Mouse (Mus musculus): ENCODE data around the gene Col8a2. TPM values are rescaled to one million over a fixed set of nuclear protein-coding genes. Genes with fewer than 3 reads are reported as not detected.
A peak's percentile ranks its signal among the peaks of the same experiment; 100 is the strongest.

Col8a2 gene
- total RNA-seq, 2 experiments from 2014 or later, result 1.2 to 1.5 TPM

DNA sequence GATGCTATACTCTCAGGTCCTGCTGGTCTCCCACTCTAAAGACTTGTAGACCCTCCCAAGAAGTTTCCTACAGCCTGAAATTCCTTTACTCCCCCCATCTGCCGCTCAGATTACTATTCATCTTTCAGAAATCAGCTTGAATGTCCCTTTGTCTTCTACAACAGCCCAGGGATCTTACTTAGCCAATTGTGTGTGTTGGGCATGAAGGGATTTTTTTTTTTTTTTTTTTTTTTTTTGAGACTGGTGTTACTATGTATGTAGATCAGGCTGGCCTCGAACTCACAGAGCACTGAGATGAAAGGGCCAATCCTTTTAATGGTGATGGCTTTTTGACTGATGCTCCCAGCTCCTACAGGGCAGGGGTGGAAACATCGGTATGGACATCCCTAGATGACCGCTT, 9.3 kb downstream of the Col8a2 start:
- Histone ChIP-seq H3K4me3 (no peak overlapping the region), H3K27ac (no peak overlapping the region)
- TF ChIP-seq CTCF (conservative IDR thresholded peaks at IDR 0.05), result no peak
- DNase-seq (ENCODE audit: low spot score in 2 of 2), result no peak

DNA sequence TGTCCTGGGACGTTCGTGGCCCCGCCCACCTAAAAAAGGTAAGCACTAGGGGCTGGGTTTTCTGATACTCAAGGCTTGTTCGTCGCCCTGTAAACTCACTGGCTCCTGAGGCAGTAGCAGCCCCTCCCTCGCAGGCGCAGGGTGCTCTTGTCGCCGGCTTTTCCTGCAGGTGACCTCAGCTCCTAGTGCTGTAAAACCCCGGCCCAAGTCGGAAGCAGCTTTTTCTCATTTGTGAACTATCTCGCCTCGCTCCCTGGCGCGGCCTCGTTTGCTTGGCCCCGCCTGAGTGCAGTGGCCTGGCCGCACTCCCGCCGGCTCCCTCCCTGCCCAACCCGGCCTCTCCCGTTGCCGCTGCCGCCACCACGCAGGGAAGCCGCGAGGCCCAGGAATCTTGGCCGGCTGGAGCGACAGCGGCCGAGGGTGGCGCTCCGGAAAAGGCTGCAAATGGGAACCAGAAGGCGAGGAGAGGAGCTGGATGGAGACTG, 10.1 kb downstream of the Col8a2 start:
- Histone ChIP-seq H3K4me3 (peak overlapping the region; percentile 48), H3K27ac (peak overlapping the region; percentile 53; the same call in 1 of the 2 replicates)
- peak; percentile 20; the same call in 1 of the 2 replicates for TF ChIP-seq CTCF (conservative IDR thresholded peaks at IDR 0.05)
- DNase-seq (ENCODE audit: low spot score in 2 of 2), result peak in 1 of 2 experiments; percentile 36

DNA sequence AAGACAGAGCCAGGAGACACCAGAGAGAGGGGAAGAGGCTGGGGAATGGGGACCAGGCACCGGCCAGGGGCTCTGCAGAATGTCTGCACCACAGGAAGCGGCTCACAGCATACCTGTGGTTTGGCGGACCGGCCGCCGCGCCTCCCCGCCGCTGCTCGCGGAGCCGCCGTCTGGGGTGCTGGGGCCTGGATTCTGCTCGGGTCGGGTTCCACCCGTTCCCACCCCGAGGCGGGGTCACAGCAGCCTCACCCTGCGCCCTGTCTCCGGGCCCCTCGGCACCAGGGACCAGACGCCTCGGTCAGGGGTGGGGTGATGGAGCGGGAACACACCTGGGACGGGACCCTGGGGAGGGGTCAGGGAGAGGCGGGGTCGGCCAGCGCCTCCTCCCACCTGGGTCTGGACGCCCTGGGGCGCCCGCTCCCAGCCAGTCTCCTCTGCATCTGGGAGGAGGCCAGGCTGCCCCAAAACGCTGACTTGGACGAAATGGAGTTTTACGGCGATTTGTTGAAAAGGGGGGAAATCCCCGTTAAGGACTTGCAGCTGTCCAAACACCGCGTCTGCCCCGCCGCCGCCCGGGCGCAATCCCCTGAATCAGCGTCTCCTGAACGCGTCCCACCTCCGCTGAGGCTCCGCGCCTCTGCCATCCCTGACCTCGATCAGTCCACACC, 14.5 kb downstream of the Col8a2 start:
- TF ChIP-seq CTCF (conservative IDR thresholded peaks at IDR 0.05), result no peak
- Histone ChIP-seq H3K4me3 (peak overlapping the region; percentile 23), H3K27ac (no peak overlapping the region)
- no peak for DNase-seq (ENCODE audit: low spot score in 2 of 2)

DNA sequence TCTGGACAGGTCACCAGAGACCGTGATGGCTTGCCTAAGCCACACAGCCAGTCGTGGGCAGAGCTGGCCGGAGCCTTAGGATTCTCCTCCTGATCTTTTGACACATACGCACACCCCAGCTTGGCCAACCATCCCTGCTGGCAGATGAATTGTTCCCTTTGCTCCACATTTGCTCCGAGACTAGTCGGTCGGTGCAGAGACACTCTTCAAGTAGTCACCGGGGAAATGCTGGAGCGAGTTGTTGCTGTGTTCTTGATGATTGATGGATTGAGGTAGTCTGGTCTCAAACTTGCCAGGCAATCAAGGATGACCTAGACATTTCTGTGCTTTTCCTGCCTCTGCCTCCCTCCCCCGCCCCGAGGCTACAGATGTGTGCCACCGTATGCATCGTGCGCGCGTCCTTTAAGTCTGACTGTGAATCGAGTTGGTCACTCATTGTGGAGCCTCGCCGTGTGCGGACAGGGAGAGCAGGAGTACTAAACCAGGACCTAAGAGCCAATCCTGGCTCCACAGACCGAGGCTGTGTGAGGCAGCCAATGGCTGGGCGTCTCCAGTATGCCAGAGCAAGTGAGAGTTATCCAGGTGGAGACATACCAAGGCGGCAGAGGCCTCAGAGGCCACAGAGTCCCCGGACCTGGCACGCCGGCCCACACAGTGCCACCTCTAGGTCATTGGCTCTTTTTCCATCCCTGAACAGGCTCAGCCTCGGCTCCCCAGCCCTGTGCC, 15.2 kb downstream of the Col8a2 start:
- no peak for DNase-seq (ENCODE audit: low spot score in 2 of 2)
- Histone ChIP-seq H3K27ac (no peak overlapping the region), H3K4me3 (peak overlapping the region; percentile 23)
- TF ChIP-seq CTCF (conservative IDR thresholded peaks at IDR 0.05), result no peak

DNA sequence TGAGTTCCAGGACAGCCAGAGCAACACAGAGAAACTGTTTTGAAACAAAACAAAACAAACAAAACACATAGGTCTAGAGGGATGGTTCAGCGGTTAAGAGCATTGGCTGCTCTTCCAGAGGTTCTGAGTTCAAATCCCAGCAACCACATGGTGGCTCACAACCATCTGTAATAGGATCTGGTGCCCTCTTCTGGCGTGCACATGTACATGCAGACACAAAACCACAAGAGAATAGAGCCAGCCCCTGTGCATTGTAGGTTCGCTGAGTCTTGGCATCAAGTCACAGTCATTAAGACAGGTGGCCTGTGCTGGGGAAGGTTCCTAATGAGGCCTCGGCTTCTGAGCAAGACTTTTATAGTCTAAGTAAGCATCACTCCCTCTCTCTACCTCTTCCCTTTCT, 17.3 kb downstream of the Col8a2 start:
- DNase-seq (ENCODE audit: low spot score in 2 of 2), result no peak
- peak; percentile 67 for TF ChIP-seq CTCF (conservative IDR thresholded peaks at IDR 0.05)
- no peak overlapping the region for H3K4me3 ChIP-seq
- no peak overlapping the region for H3K27ac ChIP-seq

DNA sequence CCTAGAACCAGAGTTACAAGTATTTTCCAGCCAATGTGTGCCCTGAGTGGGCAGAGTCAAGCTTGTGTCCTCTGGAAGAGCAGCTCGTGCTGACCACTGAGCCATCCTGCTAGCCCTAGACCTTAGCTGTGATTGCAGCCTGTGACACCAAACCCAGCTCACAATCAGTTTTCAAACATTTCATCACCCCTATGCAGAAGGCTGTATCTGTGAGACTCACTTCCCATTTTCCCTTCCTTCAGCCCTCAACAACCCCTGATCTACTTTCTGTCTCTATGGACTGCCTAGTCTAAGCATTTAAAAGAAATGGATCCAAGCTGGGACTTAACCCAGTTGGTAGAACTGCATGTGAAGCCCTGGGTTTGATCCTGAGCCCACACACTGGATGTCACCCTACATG, 18.8 kb downstream of the Col8a2 start:
- Histone ChIP-seq H3K4me3 (no peak overlapping the region), H3K27ac (no peak overlapping the region)
- TF ChIP-seq CTCF (conservative IDR thresholded peaks at IDR 0.05), result no peak
- DNase-seq (ENCODE audit: low spot score in 2 of 2), result no peak

DNA sequence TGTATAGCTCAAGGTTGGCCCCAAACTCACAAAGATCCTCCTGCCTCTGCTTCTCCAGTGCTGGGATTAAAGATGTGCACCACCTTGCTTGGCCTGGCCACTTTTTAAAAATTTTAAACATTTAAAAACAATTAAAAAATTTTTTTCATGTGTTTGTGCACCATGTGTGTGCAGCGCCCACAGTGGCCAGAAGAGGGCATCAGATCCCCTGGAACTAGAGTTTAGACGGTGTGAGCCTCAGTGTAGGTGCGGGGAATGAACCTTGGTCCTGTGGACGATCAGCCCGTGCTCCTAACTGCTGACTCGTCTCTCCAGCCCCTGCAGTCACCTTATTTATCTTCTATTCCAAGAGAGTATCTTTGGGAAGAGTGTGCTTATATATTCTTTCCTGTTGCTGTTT, 19.5 kb downstream of the Col8a2 start:
- no peak overlapping the region for H3K4me3 ChIP-seq
- H3K27ac ChIP-seq, result no peak overlapping the region
- no peak for DNase-seq (ENCODE audit: low spot score in 2 of 2)
- TF ChIP-seq CTCF (conservative IDR thresholded peaks at IDR 0.05), result peak; percentile 41

DNA sequence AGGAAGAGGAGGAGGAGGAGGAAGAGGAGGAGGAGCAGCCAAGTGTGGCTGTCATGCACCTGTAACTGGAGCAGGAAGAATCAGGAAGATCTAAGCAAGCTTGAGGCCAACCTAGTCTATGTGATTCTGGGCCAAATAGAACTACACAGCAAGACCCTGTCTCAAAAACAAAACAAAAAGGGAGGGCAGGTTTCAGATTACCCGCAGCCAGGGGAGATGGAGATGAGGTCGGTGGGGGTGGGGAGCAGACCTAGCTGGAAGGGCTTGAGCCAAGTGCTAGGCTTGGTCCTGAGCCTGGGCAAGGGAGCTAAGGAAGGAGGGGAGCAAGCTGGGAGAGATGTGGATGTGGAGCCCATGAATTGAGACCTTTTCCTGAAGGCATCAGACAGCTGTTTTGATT, 20.2 kb downstream of the Col8a2 start:
- Histone ChIP-seq H3K27ac (no peak overlapping the region), H3K4me3 (no peak overlapping the region)
- TF ChIP-seq CTCF (conservative IDR thresholded peaks at IDR 0.05), result no peak
- DNase-seq (ENCODE audit: low spot score in 2 of 2), result no peak

DNA sequence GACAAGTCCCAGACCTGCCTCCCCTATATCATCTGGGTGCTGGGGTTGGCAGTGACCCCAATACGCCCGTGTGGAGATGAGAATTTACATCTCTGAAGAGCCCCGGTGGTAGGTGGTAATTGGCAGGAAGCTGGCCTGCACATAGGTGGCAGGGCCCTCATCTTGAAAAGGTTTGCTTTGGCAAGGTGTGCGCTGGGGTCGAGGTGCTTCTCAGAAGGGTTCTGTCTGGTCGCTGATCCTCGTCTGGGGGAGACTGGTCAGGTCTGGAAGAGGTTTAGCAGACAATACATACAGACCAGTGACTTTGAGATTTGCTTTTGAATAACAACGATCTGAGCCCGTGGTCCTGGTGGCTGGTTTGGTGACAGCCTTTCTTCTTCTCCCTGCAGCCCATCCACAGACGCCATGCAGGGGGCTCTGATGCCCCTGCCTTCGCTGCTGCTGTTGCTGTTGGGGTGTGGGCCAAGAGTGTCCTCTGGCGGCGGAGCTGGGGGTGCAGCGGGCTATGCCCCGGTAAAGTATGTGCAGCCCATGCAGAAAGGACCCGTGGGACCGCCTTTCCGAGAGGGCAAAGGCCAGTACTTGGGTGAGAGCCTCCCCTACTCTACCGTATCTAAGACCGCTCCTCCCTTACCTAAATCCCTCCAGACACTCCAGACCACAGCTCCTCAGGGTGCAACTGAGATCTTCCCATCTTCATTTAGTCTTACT, 22.8 kb downstream of the Col8a2 start:
- Histone ChIP-seq H3K4me3 (peak overlapping the region; percentile 43), H3K27ac (no peak overlapping the region)
- no peak for TF ChIP-seq CTCF (conservative IDR thresholded peaks at IDR 0.05)
- DNase-seq (ENCODE audit: low spot score in 2 of 2), result no peak

DNA sequence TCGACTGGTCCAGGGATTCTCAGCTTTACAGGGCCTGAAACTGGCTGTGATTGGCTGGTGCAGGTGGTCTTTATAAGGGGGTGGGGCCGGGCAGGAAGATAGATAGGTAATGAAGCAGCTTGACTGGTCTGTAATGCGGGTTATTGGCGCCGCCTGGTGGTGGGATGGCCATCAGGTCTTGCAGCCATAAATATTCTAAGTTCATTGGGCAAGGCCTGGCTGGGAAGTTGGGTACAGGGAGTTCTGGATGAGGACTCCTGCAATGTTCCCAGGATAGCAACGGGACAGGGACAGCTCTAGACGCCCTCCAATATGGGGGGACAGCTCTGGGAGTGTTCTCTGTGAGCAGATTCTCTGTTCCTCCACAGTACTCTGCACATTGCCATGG, 23.3 kb downstream of the Col8a2 start:
- H3K4me3 ChIP-seq, result peak overlapping the region; percentile 43
- peak; percentile 78 for TF ChIP-seq CTCF (conservative IDR thresholded peaks at IDR 0.05)

DNA sequence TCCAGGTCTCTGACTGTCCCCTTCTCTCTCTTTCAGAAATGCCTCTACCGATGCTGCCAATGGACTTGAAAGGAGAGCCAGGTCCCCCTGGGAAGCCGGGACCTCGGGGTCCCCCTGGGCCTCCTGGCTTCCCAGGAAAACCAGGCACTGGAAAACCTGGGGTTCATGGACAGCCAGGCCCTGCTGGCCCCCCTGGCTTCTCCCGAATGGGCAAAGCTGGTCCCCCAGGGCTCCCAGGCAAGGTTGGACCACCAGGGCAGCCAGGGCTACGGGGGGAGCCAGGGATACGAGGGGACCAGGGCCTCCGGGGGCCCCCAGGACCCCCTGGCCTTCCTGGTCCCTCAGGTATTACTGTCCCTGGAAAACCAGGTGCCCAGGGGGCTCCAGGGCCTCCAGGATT, 23.8 kb downstream of the Col8a2 start:
- Histone ChIP-seq H3K4me3 (no peak overlapping the region), H3K27ac (no peak overlapping the region)
- no peak for TF ChIP-seq CTCF (conservative IDR thresholded peaks at IDR 0.05)
- DNase-seq (ENCODE audit: low spot score in 2 of 2), result no peak

More for the DNA sequence above, 23.3 kb downstream of the Col8a2 start:
- no peak overlapping the region for H3K27ac ChIP-seq
- DNase-seq (ENCODE audit: low spot score in 2 of 2), result peak; percentile 80 to 93

DNA sequence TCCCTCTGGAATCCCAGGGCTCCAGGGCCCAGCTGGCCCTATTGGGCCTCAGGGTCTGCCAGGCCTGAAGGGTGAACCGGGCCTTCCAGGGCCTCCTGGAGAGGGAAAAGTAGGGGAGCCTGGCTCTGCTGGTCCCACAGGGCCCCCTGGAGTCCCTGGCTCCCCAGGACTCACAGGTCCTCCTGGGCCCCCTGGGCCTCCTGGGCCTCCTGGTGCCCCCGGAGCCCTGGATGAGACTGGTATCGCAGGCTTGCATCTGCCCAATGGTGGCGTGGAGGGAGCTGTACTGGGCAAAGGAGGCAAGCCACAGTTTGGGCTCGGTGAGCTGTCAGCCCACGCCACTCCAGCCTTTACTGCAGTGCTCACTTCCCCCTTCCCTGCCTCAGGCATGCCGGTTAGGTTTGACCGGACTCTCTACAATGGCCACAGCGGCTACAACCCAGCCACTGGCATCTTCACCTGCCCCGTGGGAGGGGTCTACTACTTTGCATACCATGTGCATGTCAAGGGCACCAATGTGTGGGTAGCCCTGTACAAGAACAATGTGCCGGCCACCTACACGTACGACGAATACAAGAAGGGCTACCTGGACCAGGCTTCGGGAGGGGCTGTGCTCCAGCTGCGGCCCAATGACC, 25.1 kb downstream of the Col8a2 start:
- no peak for TF ChIP-seq CTCF (conservative IDR thresholded peaks at IDR 0.05)
- no peak for DNase-seq (ENCODE audit: low spot score in 2 of 2)
- Histone ChIP-seq H3K27ac (no peak overlapping the region), H3K4me3 (no peak overlapping the region)

DNA sequence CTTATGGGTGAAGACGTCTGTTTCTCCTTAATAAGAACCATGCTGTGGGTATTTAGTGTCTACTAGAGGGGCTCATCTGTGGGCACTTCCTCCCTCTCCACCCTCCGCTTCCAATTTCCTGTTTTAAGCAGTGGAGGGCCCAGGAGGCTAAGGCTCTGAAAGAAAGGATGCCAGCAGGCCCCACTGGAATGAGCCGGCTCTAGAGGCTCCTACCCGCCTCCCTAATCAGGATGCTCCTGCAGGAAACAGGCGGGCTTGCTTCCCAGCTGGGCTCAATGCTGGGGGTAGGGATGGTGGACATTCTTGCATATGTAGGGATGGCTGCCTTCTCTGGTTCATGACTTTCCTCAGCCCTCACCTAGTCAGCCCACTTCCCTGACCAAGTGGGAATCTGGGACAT, 26.6 kb downstream of the Col8a2 start:
- no peak for TF ChIP-seq CTCF (conservative IDR thresholded peaks at IDR 0.05)
- no peak overlapping the region for H3K4me3 ChIP-seq
- H3K27ac ChIP-seq, result no peak overlapping the region
- no peak for DNase-seq (ENCODE audit: low spot score in 2 of 2)

Measured in layer of hippocampus, adult 2 months (tissue).